Mouse (Mus musculus): ENCODE data around the gene Gm17467. TPM values are rescaled to one million over a fixed set of nuclear protein-coding genes. Genes with fewer than 3 reads are reported as not detected.
"Not testable (repeated sequence)": the region's sequence is repeated elsewhere in the genome, so short reads cannot be mapped to it uniquely, and the experiment has no call there.

The Gm17467 gene
- not detected in 2 replicates for polyA plus RNA-seq (2014; fragmentation: Nextera tagmentation; extraction: Ambion mirVana)

DNA sequence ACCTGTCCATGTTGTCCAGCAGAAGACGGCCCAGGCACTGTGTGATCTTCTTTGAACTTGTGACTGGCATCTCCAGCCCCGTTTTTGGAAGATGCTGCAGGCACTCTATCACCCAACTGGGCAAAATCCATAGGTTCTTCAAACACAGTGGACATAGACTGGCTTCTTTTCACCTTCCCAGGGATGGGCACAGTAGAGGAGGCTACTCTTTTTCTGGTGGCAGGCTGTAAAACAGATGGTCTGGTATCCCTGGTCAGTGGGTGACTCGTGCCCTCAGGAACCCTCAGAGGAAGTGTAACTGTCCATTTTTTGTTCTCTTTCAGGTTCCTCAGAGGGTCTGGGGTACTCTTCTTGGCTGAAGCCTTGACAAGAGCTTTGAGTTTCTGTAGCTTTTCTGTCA is at the start of gene Gm17467:
Gene Gm17467, minus strand, starts transcription at position 101 of the 400 bp plus-strand sequence.
- ATAC-seq (ENCODE audit: low FRiP score); H3K9ac ChIP-seq: not testable (repeated sequence)
- WGBS: no CpG with 5 or more reads among the region's 3 CpGs

More for the DNA sequence above, at the start of gene Gm17467:
- not testable (repeated sequence) for H3K9me3 ChIP-seq (ENCODE audit: control insufficient read depth, low read length); H3K4me2 ChIP-seq (replicated peaks); H3K36me3 ChIP-seq (replicated peaks; ENCODE audit: control insufficient read depth, insufficient read depth); H3K27me3 ChIP-seq (ENCODE audit: control insufficient read depth, insufficient read depth, low read length); H3K4me3 ChIP-seq (replicated peaks; ENCODE audit: low read length); DNase-seq (ENCODE audit: low spot score); H3K4me1 ChIP-seq (replicated peaks; ENCODE audit: control insufficient read depth, insufficient read depth, low read length); H3K27ac ChIP-seq

Other genes starting within 250 kb of the Gm17467 start
- gene Cldn34c2, start 123.1 kb downstream of the Gm17467 start, polyA plus RNA-seq (2014; fragmentation: Nextera tagmentation; extraction: Ambion mirVana): not detected in 2 replicates
- not detected in 2 replicates for gene Cldn34c3, start 88.9 kb upstream of the Gm17467 start, polyA plus RNA-seq (2014; fragmentation: Nextera tagmentation; extraction: Ambion mirVana)

Measured in hindbrain, embryonic 14.5 days (tissue).